Mouse (Mus musculus) brain, embryonic 14.5 days (tissue): ENCODE data around the gene Cst3.

Experiments
- CTCF ChIP-seq: fragments of 200-500 bp; IDR thresholded peaks from 2 replicates; pipeline ENCODE4 v1.5.1; 2012; ENCODE audit warnings: inconsistent platforms, mild to moderate bottlenecking, moderate library complexity, borderline replicate concordance; ENCODE audit not compliant: insufficient read depth, insufficient read length; ENCODE audit errors: extremely low read depth
- POLR2A ChIP-seq: fragments of 200-500 bp; IDR thresholded peaks from 2 replicates; pipeline ENCODE4 v1.6.1; 2012; ENCODE audit warnings: mild to moderate bottlenecking, inconsistent platforms, borderline replicate concordance; ENCODE audit not compliant: poor library complexity, insufficient read depth, insufficient read length, severe bottlenecking; ENCODE audit errors: extremely low read depth

GRCm38 (mm10) chr2:148860993-148861392 is 14.5 kb downstream of the Cst3 start:
- TF ChIP-seq POLR2A (no peak), CTCF (no peak)
